Mouse (Mus musculus) forebrain, postnatal 0 days (tissue): Measurements from ENCODE around the gene Ccdc186. TPM values are rescaled to one million over a fixed set of nuclear protein-coding genes. Genes with fewer than 3 reads are reported as not detected.

Experiments
- ATAC-seq: fragments of 200-750 bp; cut with Nextera tagmentation; 2 replicates; pipeline ENCODE4 v1.8.0; 2017; ENCODE audit warnings: mild to moderate bottlenecking, moderate library complexity
- DNase-seq: peaks from one replicate; pipeline ENCODE4 v3.0.0-alpha.2; 2015
- H3K27ac ChIP-seq: fragments of 300-500 bp; sonication (generic); 2 replicates; pipeline ENCODE4 v1.5.1; 2014; ENCODE audit warnings: low read depth, mild to moderate bottlenecking, antibody characterized with exemption, low read length, moderate library complexity, mixed read lengths
- H3K27me3 ChIP-seq: fragments of 300-500 bp; sonication (generic); 2 replicates; pipeline ENCODE4 v1.6.1; 2014; ENCODE audit warnings: mild to moderate bottlenecking, low read length, mixed read lengths; ENCODE audit not compliant: insufficient read depth
- H3K36me3 ChIP-seq: fragments of 300-500 bp; sonication (generic); 2 replicates; pipeline ENCODE4 v1.6.1; 2014; ENCODE audit warnings: mild to moderate bottlenecking, moderate library complexity; ENCODE audit not compliant: insufficient read depth
- H3K4me1 ChIP-seq: fragments of 300-500 bp; sonication (generic); 2 replicates; pipeline ENCODE4 v1.6.1; 2014; ENCODE audit warnings: antibody characterized with exemption; ENCODE audit not compliant: insufficient read depth
- H3K4me2 ChIP-seq: fragments of 300-500 bp; sonication (generic); 2 replicates; pipeline ENCODE4 v1.6.1; 2014; ENCODE audit warnings: low read depth, mild to moderate bottlenecking, moderate library complexity
- H3K4me3 ChIP-seq: fragments of 300-500 bp; sonication (generic); 2 replicates; pipeline ENCODE4 v1.5.1; 2014; ENCODE audit warnings: low read depth, low read length, mixed read lengths
- H3K9ac ChIP-seq: fragments of 300-500 bp; sonication (generic); 2 replicates; pipeline ENCODE4 v1.6.1; 2014; ENCODE audit warnings: mild to moderate bottlenecking
- H3K9me3 ChIP-seq: fragments of 300-500 bp; sonication (generic); 2 replicates; pipeline ENCODE4 v1.6.1; 2016; ENCODE audit warnings: low read length
- CTCF ChIP-seq: sonication (generic); IDR thresholded peaks from 2 replicates; pipeline ENCODE4 v1.5.1; 2016; ENCODE audit warnings: antibody characterized with exemption, control low read depth, low read depth
- WGBS: fragments of 180-500 bp; shearing (Covaris S2); extraction: QIAGEN DNeasy Blood & Tissue Kit; methylation state at CpG from one replicate; pipeline ENCODE4 v1.1.7; 2014; 5-methylcytosine and 5-hydroxymethylcytosine counted together
- polyA plus RNA-seq: library from polyadenylated mRNA; unstranded; fragments of >200 nt; fragmentation: Nextera tagmentation; extraction: Ambion mirVana; gene quantifications from 2 replicates; pipeline ENCODE4 v1.2.1, GENCODE M21; 2015
- total RNA-seq: library from RNA; depleted of rRNA; stranded (reverse); fragments of >200 nt; gene quantifications from 2 replicates; pipeline ENCODE4 v1.2.3, GENCODE M21; 2014

The Ccdc186 gene
- total and polyA plus RNA-seq, 2 experiments from 2014 or later = 20.2 to 20.9 TPM

DNA sequence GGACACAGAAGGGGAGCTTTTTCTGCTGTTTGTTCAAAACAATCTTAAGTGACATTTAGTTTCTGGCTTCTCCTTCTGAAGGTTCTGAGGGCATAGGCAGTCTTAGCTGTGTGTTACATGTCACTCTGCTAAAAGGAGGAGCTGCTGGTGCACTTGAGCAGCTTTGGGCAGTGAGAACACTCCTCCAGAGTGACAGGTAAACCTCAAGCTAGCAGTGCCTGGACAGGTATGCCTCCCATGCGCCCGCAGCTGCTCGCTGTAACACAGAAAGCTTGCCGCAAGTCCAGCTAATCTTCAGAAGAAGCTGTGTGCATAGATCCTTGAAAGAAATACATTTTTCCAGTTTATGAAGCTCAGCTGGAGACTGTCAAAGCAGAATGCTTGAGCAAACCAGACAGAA, 8.2 kb upstream of the Ccdc186 start:
- TF ChIP-seq CTCF = no peak
- Histone ChIP-seq H3K9me3 (no peaks in the 10 kb centered on the region), H3K4me2 (no peak overlapping the region), H3K4me1 (no peaks in the 10 kb centered on the region), H3K27ac (no peak overlapping the region), H3K36me3 (no peaks in the 10 kb centered on the region), H3K4me3 (no peak overlapping the region), H3K27me3 (no peaks in the 10 kb centered on the region), H3K9ac (no peak overlapping the region)
- WGBS = 87% methylated on average over 4 of the region's 4 CpGs
- ATAC-seq = no peak
- DNase-seq = no peak

- Histone ChIP-seq H3K36me3 (no peaks in the 10 kb centered on the region), H3K9ac (no peak overlapping the region), H3K4me1 (no peaks in the 10 kb centered on the region), H3K27ac (no peak overlapping the region), H3K9me3 (no peaks in the 10 kb centered on the region), H3K4me2 (no peak overlapping the region), H3K27me3 (no peaks in the 10 kb centered on the region), H3K4me3 (no peak overlapping the region)
- WGBS = 86% methylated on average over 9 of the region's 9 CpGs
- TF ChIP-seq CTCF = no peak
- no peak for ATAC-seq
- no peak for DNase-seq
Measured at GRCm38 (mm10) chr19:56829267-56829666, 7.3 kb upstream of the Ccdc186 start.

DNA sequence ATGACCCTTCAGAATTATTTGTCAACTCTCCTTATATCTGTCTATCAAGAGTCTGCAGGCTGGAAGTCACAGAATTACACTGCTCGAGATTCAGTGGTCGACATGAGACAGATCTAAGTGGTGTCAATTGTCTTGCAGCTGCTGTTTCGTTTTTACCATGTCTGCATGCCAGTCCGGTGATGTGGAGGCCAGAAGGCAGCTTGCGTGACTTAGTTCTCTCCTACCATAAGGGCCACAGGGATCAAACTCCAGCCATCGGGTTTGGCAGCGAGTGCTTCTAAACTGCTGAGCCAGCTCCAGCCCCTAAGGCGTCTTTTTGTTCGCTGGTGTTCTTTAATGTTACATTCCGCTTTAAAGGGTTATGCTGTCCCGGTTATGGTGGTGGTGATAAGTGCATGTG, 6.3 kb upstream of the Ccdc186 start:
- Histone ChIP-seq H3K4me2 (no peak overlapping the region), H3K27me3 (no peaks in the 10 kb centered on the region), H3K9me3 (no peaks in the 10 kb centered on the region), H3K36me3 (no peaks in the 10 kb centered on the region), H3K4me1 (no peaks in the 10 kb centered on the region), H3K27ac (no peak overlapping the region), H3K9ac (no peak overlapping the region), H3K4me3 (no peak overlapping the region)
- DNase-seq = no peak
- WGBS = 85% methylated on average over 11 of the region's 11 CpGs
- no peak for TF ChIP-seq CTCF
- ATAC-seq = no peak

GRCm38 (mm10) chr19:56826047-56826631, 4.1 kb upstream of the Ccdc186 start, which contains the start of gene Tdrd1:
Gene Tdrd1 (plus strand): TSS chr19:56826209.
- WGBS = 70% methylated on average over 44 of the region's 44 CpGs
- TF ChIP-seq CTCF = no peak
- Histone ChIP-seq H3K9ac (no peak within 1 kb of the TSS), H3K4me3 (no peak within 1 kb of the TSS), H3K36me3 (no peaks in the 10 kb centered on the region), H3K27me3 (no peaks in the 10 kb centered on the region), H3K27ac (no peak within 1 kb of the TSS), H3K9me3 (no peaks in the 10 kb centered on the region), H3K4me1 (peaks cover 7% of the 10 kb centered on the region), H3K4me2 (peak within 1 kb of the TSS; percentile 21; the same call in 1 of the 2 replicates)
- DNase-seq (peak; percentile 16), ATAC-seq (no peak)

DNA sequence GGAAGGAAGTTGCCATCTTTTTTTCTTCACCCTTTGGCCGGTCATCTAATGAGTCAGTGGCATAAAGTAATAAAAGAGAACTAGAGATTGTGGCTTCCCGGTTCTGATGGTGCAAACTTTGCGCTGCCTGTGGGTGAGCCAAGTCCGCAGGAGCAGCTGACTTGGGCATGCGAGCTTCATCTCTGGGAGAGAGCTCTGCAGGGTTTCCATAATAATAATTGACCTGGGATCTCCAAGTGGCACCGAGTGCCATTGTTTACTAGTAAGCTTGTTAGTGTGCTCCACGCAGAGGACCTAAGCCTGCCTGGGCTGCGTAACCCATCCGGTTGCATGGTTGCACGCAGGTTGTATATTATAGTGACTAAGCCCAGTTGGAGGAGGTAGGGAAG, 452 bp upstream of the Ccdc186 start:
- Histone ChIP-seq H3K27ac (no peak overlapping the region), H3K9me3 (no peaks in the 10 kb centered on the region), H3K4me1 (peaks cover 38% of the 10 kb centered on the region), H3K4me3 (peak overlapping the region; percentile 85), H3K27me3 (no peaks in the 10 kb centered on the region), H3K9ac (peak overlapping the region; percentile 93), H3K4me2 (peak overlapping the region; percentile 76), H3K36me3 (no peaks in the 10 kb centered on the region)
- WGBS = 18% methylated on average over 10 of the region's 10 CpGs
- TF ChIP-seq CTCF = no peak
- ATAC-seq (no peak; the same call in 1 of the 2 replicates), DNase-seq (no peak)

- Histone ChIP-seq H3K27me3 (no peaks in the 10 kb centered on the region), H3K4me1 (peaks cover 44% of the 10 kb centered on the region), H3K36me3 (no peaks in the 10 kb centered on the region), H3K4me2 (peak overlapping the region; percentile 76), H3K27ac (peak overlapping the region; percentile 91), H3K4me3 (peak overlapping the region; percentile 85), H3K9ac (peak overlapping the region; percentile 93), H3K9me3 (no peaks in the 10 kb centered on the region)
- TF ChIP-seq CTCF = no peak
- DNase-seq (peak; percentile 54), ATAC-seq (no peak)
- WGBS = 2% methylated on average over 22 of the region's 22 CpGs
Measured at GRCm38 (mm10) chr19:56821040-56821797, 771 bp downstream of the Ccdc186 start.

DNA sequence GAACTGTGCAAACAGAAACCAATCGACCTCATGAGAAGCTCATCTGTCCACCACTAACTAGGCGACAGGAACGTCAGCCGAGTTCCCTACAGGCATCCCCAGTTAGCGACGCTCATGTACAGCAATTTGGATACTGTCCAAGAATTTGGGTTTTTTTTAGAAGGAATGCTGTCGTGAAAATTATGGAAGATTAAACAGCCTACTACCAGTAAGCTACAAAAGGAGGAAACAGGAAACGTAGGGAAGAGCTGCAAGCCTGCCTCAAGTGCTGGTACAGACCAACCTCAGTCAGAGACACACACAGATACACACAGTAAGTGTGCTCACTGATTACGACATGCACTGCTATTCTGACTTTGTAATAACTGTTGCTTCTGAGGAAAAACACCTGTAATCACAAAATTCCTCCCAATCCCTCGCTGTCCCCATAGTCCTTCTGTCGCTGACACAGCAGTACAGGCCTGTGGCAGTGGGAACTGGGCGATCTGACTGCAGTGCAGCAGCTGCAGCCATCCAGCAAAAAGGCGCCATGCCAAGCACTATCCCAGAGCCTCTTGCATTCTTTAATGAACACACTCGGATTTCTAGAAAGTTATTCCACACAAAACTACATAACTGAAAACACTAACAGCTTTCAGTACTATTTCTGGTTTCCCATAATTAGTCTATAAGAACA, 4.0 kb downstream of the Ccdc186 start:
- Histone ChIP-seq H3K27ac (no peak overlapping the region), H3K4me3 (no peak overlapping the region), H3K9me3 (no peaks in the 10 kb centered on the region), H3K4me1 (peaks cover 44% of the 10 kb centered on the region), H3K9ac (no peak overlapping the region), H3K36me3 (no peaks in the 10 kb centered on the region), H3K4me2 (peak overlapping the region; percentile 11), H3K27me3 (no peaks in the 10 kb centered on the region)
- 19% methylated on average over 14 of the region's 14 CpGs for WGBS
- DNase-seq (peak; percentile 41), ATAC-seq (no peak)
- TF ChIP-seq CTCF = no peak
